Mouse (Mus musculus): Measurements from ENCODE around the gene Atg9a. TPM values are rescaled to one million over a fixed set of nuclear protein-coding genes. Genes with fewer than 3 reads are reported as not detected.
"Not testable (repeated sequence)": the region's sequence is repeated elsewhere in the genome, so short reads cannot be mapped to it uniquely, and the experiment has no call there.

Gene Atg9a
- 10 to 100 TPM in 1 of 3 experiments, 1 to 10 TPM in 2; 7.5 to 10.8 (median 8.4) TPM for polyA plus RNA-seq (2017; shearing (Covaris generic))

DNA sequence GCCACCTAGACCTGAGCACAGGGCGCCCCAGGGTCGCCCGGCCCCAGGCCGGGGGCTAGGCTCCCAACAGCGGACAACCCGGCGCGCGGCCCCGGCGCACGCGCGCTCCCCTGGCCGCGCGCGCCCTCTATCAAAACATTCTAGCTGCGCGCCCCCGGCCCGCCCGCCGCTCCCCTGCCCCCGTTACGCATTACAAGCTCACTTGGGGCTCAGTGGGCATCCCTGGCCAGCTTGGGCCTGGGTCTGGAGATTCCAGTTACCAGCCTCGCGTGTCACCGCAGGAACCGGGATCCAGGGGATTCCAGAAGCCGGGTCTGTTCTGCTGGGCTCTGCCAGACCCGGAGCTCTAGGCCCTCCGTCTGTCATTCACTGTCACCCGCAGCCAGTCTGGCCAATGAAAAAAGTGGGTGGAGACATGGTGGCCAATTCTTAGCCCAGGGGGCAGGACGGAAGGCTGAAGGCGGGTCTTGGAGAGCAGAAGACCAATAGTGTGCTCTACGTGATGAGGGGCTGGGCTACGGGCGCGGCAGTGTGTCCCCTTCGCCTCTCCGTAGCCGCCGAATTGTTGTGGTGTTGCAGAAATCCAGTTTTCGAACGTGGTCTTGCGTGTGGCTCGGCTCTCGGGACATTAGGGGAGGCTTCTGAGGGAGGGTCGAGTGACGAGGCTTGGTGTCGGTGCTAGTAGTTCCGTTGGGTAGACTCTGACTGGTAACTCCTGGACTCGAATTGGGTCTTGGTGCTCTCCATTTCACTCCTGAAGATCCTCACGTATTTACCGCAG lies at the start of gene Atg9a, which contains the start of gene Ankzf1:
Atg9a (minus strand) TSS at position 575 of the 781 bp plus-strand sequence.
Ankzf1 (plus strand) TSS at position 530 of the 781 bp plus-strand sequence.
- peak; percentile 100 for ATAC-seq

DNA sequence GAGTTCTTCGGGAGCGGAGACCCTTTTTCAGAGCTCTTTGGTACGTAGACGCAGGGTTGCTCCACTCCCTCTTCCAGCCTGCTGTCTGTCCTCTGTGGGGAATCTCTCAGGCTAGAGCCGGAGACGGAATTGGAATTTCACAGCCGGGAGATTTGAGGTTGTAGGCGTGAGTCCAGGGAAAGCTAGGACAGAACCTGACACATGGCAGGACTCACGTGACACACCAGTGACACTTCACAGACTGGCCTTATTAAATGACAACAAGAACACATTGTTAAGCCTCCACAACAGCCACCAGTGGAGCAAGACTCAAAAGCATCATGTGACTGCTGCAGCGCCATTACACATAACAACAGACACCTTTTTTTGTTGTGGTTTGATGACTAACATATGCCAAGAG lies 47.6 kb upstream of the Atg9a start:
- no peak for ATAC-seq

DNA sequence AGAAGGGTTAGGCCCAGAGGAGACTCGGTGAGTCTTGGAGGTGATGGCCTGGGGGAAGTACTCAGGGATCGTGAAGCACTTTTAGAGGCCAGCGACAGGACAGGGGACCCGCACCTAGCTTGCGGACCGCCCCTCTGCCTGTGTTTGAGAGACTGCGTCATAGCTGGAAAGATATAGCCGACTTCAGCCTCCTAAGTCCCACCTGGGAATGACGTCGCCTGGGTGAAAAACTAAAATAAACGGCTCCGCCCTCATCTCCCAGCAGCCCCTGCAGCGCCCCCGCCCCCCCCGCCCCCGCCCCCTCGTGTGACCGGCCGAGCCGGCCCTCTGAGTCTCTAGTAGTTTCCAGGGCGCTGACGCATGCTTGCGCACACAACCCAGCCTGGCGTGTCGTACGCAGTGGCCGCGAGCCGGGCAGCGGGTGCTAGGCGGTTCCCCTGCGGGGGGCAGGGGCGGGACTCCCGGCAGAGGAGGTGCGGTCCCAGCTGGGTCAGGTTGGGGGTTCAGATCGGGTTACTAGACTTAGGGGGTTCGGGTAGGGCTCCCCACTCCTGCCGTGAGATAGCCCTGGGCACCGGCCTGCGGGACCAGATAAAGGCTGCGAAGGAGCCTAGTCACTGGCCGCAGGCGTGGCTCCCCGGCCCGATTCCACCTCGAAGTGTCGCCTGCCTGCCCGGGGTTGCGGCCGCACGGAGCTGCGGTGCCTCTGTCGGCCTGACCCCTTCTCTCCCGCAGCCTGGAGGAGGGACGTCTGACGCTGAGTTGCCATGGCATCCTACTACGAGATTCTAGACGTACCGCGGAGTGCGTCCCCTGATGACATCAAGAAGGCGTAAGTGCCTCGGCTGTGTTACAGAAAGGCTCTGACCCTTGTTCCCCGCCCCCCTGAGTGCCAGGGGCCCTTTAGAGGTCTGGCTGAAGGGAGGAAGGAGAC lies 44.4 kb upstream of the Atg9a start, which contains the start of gene Dnajb2:
Dnajb2 (plus strand) TSS at position 290 of the 934 bp plus-strand sequence.
- peak; percentile 71 for ATAC-seq

- peak; percentile 60 for ATAC-seq
Measured at GRCm38 (mm10) chr1:75234606-75235005, 42.6 kb upstream of the Atg9a start.

DNA sequence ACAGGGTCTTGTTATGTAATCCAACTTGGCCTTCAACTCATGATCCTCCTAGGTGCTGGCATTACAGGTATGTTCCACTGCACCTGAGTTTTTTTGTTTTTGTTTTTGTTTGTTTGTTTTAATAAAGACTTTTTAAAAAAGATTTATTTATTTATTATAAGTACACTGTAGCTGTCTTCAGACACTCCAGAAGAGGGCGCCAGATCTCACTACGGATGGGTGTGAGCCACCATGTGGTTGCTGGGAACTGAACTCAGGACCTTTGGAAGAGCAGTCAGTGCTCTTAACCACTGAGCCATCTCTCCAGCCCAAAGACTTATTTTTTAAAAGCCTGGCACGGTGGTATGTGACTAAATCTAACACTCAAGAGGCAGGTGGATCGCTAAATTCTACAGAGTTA lies 40.5 kb upstream of the Atg9a start:
- ATAC-seq: not testable (repeated sequence)

- no peak for ATAC-seq
Measured at GRCm38 (mm10) chr1:75231664-75232152, 39.7 kb upstream of the Atg9a start, which contains the start of gene A630095N17Rik. A630095N17Rik (minus strand) TSS chr1:75232102.

GRCm38 (mm10) chr1:75231224-75231623 lies 39.2 kb upstream of the Atg9a start:
- ATAC-seq: no peak

GRCm38 (mm10) chr1:75230335-75230994 lies 38.5 kb upstream of the Atg9a start:
- no peak for ATAC-seq

- no peak for ATAC-seq
Measured at GRCm38 (mm10) chr1:75229158-75229557, 37.2 kb upstream of the Atg9a start.

- no peak for ATAC-seq
Measured at GRCm38 (mm10) chr1:75227653-75228052, 35.7 kb upstream of the Atg9a start.

GRCm38 (mm10) chr1:75226138-75226537 lies 34.1 kb upstream of the Atg9a start:
- ATAC-seq: no peak

DNA sequence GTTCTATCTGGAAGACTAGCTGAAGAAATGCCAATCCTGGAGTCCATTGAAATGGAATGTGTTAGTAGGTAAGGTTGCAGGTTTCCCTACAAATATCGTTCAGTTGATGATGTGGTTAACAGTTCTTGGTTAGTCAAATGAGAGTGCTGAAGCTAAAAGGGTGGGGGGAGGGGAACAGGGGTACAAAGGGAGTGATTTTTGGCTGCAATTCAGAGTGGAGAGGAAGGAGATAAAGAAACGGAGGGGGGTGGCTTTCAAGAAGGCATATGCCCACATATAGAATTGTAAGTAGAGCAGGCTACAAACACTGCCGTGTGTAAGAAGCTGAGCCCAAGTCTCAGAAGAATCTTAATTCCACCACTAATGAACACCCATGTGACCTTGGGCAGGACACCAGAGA lies 33.5 kb upstream of the Atg9a start:
- ATAC-seq: no peak

- no peak for ATAC-seq
Measured at GRCm38 (mm10) chr1:75223532-75223931, 31.5 kb upstream of the Atg9a start.

DNA sequence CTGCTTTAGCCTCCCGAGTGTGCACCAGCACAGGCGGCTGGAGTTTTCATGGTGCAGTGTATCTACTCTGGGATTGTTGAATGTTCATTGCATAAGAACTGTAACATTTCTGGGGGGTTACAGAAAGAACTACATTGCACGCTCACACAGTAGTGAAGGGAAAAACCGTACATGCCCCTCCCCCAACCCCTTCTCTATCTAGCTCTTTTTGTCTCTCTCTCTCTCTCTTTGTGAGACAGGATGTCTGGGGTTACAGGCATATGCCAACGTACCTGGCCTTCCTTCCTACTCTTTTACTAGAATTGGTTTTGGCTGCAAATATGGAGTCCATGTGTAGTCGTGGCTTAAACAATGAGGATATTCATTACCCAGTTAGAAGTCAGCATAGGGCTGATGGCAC lies 30.9 kb upstream of the Atg9a start:
- ATAC-seq: peak; percentile 14

- ATAC-seq: no peak
Measured at GRCm38 (mm10) chr1:75221538-75221937, 29.5 kb upstream of the Atg9a start.

DNA sequence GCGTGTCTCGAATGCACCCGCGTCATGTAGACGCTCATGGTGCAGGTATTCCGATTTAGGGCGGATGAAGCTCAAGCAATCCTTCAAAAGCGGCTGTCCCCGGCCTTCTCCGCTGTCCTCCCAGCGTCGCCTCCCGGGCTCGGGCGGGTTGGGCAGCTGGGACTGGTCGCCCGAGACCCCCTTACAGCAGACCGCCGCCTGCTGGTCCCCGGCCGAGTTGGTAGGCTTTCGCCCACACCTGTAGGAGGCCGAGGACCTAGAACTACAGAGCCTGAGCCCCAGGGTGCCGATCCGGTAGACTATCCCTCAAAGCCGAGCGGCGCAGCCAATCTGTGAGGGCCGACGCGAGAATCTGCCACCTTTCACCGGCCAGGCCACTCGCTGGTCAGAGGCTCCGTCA lies 27.5 kb upstream of the Atg9a start, which contains the start of gene Tuba4a:
Tuba4a (minus strand) TSS at position 335 of the 400 bp plus-strand sequence.
- ATAC-seq: no peak

DNA sequence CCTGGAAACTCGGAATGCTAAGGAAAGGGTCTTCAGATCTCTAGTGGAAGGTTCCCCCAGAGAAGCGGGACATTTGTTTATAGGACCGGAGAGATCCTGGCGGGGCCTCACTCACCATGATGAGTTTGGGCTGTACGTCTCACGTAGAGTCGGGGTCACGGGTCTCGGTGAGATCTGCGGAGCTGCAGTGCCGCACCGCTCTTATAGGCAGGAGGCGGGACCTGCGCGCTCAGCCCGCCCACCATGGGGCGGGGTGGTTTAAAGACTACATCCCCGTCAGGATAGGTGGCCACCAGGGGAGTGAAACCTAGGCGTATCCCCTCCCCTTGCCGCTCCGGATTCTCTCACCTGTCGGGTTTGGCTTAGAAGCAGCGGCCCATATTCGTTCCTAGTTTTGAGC lies 27.1 kb upstream of the Atg9a start:
- ATAC-seq: peak; percentile 90

- peak; percentile 55 for ATAC-seq
Measured at GRCm38 (mm10) chr1:75218227-75219001, 26.4 kb upstream of the Atg9a start.

DNA sequence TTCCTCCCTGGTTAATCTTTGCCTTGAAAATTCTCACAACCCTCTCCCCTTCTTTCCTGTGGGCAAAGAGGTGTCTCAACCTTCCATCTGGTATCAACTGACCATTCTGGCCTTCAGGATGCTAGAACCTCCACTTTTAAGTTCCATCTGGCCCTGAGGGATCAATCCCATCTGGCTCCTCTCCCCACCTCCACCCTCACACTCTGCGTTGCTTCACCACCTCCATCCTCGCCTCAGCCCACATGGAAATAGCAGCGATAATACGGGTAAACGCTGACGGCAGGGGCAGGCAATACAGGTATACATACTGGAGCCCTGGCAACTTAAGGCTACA lies 25.9 kb upstream of the Atg9a start:
- ATAC-seq: no peak

- no peak for ATAC-seq
Measured at GRCm38 (mm10) chr1:75216797-75217585, 25.0 kb upstream of the Atg9a start.

- ATAC-seq: no peak
Measured at GRCm38 (mm10) chr1:75215785-75216184, 23.8 kb upstream of the Atg9a start.
